Mouse (Mus musculus): ENCODE results near the gene Arg2.
"Not testable (repeated sequence)": the region's sequence is repeated elsewhere in the genome, so short reads cannot be mapped to it uniquely, and the experiment has no call there.

Gene Arg2

DNA sequence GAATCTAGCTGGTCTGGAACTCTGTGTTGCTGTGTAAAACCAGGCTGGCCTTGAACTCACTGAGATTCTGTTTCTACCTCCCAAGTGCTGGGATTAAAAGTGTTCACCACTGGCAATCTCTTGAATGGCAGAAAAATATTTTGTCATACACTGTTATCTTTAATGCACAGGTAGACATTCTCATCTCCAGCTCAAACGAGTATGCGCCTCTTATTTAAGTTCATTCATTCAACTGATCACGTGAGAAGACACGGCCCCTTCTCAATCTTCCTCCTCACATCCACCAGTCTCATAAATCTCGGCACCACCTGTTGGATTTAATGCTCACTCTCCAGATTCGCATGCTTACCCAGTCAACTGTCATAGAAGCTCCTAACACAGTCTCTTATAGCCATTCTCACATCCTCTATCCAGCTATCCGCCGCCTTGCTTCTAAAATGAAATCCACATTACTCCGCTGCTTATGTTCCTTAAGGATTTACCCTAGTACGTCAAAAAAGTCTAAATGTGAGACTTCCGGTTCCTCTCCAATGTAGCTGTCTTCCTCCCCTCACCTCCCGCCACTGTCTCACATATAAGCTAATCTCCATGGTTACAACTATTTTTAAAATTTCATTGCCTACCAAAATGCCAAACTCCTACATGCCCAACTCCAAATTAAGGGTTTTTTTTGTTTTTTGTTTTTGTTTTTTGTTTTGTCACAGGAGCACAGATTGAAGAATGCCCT, 40.9 kb downstream of the Arg2 start:
- peak; percentile 20 for DNase-seq

DNA sequence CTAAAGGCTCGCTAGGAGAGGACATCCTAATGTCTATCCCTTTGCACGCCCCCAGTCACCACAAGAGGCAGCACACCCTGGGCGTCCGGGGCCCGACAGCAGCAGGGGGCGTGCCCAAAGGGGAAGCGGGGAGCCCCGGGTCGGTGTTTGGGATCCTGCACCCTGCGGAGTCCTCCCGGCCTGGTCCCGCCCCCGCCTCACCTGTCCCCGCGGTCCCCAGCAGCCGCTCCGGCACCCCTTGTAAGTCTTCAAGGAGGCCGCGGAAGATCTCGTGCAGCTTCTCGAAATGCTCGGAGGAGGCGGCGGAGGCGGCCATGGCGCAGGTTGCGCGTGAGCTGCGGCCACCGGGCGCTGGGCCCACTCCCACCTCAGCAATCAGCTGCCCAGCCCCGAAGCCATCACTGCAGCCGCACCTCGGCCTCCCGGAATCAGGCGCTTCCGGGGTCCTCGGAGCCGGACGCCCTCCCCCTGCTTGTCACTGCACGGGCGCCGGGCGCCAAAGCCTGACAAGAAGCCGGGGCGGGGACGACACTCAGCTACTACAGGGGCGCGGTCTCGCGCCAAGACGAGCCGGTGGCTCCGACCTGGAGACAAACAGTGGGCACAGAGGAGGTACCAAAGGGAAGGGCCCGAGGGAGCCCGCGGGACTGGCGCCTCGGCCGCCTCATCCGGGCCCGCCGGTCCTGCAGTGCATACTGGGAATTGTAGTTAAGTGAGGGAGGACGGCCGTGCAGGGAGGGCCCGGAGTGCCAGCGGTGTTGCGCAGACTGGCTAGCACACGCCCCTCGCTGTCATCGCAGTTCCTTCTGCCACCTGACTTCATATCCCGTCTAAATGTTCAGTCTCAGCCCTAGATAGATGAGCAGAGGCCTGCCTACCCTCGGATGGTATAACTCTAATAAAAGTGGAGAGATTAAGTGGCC, 41.7 kb downstream of the Arg2 start, which contains the start of gene Vti1b:
TSS of gene Vti1b (minus strand) at position 649 of the 923 bp plus-strand sequence.
- peak; percentile 95 for DNase-seq

DNA sequence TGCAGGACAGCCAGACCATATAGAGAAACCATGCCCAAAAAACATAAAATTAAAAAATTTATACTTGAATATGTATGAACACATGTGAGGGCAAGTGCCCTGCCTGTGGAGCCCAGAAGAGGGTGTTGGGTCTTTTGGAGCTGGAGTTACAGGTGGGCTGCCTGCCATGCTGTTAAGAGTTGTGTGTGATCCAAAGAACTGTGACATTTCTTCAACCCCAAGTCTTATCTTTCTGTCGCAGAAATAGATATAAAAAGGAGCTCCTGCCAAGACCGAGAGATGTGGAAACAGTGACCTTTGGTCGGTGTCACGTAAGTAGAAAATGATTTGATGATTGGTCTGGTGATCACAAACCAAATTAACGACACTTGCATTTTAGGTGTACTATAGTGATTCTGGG, 43.1 kb downstream of the Arg2 start:
- DNase-seq, result no peak

DNA sequence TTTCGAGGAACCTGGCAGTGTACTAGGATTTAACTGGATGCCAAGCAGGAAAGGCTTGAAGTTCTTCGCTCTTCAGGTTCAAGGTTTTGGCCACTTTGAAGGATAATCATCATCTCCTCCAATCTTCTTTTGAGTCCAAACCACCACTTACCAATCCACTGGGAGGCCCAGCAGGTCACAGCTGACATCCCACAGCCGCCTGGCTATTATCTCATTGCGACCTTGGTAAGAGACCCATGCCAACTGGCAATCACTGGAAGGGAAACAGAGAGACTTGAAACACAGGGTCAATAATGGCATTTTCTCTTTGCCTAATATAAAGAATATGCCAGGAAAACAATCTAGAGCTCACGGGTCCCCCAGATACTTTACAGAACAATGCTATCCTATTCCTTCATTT, 45.4 kb downstream of the Arg2 start:
- DNase-seq, result no peak

DNA sequence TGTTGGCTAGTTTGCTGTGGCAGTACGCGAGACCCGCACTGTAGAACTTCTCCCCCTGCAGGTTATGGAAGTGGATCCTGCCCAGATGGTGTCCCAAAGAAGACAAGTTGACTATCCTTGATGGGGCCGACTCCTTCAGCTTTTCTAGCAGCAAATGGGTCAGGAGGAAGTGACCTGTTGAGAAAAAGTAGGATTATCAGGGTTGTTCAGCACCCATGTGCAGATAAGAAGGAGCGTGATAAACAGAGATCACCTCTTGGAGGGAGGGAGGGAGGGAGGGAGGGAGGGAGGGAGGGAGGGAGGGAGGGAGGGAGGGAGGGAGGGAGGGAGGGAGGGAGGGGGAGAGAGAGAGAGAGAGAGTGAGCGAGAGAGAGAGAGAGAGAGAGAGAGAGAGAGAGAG, 54.6 kb downstream of the Arg2 start:
- DNase-seq, result not testable (repeated sequence)

DNA sequence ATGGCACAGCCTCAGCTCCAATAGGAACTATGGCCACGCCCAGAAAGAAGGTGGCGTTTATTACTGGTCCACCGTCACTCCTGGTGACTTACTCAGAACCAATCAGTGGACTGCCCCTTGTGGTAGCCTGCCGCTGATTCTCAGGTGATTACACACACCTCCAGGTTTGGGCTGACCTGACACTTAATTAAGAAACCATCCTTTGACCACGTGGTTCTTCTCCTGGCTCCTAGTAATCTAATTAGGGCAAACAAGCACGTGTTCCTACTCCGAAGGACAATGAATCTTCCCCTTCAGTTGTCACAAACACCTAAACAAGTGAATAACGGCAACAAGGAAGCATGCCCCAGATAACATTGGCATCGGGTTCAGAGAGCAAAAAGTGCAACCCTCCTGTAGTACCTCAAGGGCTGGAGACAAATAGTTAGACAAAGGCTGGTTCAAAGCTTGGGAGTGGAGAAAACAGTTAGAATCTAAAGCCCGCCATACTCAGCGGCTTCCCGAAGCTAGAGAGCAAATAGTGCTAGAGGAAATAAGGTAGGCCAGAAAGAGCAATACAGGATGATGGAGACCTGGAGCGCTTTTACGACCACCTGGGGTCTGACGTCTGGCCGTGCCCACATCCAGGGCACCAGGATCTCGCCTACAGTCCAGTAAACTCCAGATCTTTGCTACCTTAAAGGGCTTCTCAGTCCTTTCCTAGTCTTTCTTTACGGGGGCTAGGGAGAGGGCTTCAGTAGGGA, 60.5 kb downstream of the Arg2 start:
- DNase-seq, result peak; percentile 45

DNA sequence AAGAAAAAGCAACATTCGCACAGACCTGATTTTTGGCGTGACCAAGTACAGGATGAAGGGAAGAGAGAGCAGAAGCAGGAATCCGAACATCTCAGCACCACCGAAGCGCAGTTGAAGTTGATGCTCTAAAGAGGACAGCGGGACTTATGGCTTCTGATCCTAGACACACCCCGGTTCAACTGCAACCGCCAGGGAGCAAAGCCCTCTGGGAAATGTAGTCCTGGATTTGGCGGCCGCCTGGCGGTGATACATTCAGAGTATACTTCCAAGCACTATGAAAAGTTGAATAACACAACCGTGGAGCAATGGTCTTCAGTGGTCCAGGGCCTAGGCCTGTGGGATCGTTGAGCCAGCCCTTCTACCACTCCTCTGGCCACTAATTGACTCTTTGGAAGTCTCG, 61.1 kb downstream of the Arg2 start:
- peak; percentile 76 for DNase-seq

DNA sequence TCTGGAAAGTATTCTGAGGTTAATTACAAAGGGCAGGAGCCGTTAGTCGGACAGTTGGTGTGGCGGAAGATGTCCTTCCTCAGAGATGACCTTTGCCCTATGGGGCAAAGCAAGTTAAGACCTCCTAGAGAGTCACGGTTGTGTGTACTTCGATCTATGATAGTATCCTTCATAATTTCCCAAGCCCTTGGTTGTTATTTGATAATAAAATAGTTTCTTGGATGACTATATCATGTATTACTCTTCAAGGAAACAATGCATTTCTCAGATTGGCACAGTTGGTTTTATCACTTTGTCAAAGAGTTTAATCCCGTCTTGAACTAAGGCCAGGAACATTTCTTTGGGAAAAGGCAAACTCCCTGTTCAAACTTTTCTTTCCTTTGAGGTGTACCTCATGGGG, 61.6 kb downstream of the Arg2 start, which contains the start of gene Rdh11:
TSS of gene Rdh11 (minus strand) at position 101 of the 400 bp plus-strand sequence.
- no peak for DNase-seq

DNA sequence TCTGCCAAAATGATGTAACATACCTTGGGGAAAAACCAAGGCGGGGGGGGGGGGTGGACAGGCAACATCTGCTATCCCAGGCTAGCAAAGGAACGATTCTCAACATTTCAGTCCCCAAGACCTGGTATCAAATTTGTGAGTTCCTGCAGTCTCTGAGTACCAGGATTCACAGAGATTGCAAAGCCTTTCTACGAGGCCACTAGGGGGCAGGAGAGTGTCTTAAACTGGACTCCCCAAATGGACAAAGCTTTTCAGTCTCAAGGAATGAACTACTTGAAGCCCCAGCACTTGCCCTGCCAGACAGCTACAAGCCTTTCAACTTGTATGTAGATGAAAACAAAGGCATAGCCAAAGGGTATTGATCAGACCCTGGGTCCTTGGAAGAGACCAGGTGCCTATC, 62.9 kb downstream of the Arg2 start:
- DNase-seq, result peak; percentile 45

DNA sequence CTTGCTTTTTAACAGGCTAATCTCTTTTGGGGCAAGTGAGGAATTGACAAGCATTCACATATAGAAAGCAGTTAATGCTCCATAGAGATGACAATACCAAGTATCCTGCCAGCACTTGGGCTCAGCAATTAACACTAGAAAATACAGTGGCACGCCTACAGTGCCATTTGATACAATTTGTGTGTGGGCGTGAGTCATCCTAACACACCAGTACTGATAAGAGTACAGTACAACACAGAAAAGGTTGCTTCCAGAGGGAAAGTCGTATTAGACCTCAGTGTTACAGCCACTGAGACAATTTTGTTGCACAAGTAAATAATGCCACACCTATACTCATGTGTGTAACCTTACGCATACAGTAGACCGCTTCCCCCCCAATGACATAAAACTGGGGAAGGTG, 66.5 kb downstream of the Arg2 start:
- DNase-seq, result no peak

DNA sequence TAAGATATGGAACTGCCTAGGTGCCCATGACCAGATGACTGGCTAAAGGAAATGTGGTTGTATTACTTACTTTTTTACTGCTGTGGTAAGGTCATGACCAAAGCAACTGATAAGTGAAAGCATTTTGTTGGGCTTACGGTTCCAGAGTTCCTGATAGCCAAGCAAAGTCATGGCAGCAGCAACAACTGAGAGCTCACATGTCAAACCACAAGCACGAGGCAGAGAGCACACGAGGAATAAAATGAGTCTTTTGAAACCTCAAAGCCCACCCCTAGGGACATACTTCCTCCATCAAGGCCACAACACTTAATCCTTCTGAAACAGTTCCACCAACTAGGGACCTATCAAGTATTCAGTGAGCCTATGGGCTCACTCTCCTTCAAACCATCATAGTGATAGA, 71.3 kb downstream of the Arg2 start:
- DNase-seq, result no peak

Measured in right cerebral cortex, postnatal 25 days (tissue).